Mouse (Mus musculus) adrenal gland, postnatal 36 days (tissue): ENCODE results near the gene Tmsb15a. TPM values are rescaled to one million over a fixed set of nuclear protein-coding genes. Genes with fewer than 3 reads are reported as not detected.

Experiments
- DNase-seq, 2 experiments: peaks; one replicate each; pipeline ENCODE4 v3.0.0; 2021; ENCODE audit warnings: mixed read lengths in 1 of 2
- long read RNA-seq, 2 experiments: library from polyadenylated mRNA; stranded (forward); transcript quantifications; one replicate each; pipeline ENCODE4 v2.0.0; 2021; ENCODE audit warnings: borderline sequencing depth in 2 of 2
- microRNA-seq: library from miRNA; unstranded; fragments of <30 nt; microRNA quantifications from one replicate; pipeline ENCODE4 v1.2.0, GENCODE M21; 2021
- total RNA-seq, 2 experiments: library from RNA; stranded (reverse); gene quantifications; 2 replicates each; pipeline ENCODE4 v1.2.3; 2021

Tmsb15a gene
- total RNA-seq, result not detected
- long read RNA-seq, experiment 1, result 0 reads
- long read RNA-seq, experiment 2, result 0 reads

DNA sequence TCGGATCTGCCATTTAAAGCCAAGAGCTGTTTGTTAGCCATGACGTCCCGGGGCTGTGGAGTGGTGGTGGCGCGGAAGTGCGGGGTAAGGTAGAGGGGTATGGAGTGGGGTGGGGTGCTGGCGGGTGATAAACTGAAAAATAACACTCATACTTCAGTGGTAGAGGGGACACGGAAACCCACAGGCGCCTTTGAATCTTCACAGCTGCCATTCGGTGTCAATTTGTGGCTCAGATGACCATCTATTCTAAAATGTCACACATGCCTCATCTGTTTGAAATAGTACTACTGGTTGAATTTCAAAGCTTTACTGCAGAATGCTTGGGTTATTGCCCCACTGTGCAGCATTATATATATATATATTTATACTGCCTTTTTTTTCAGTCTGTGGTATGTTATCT lies at the start of gene Tmsb15a:
TSS of gene Tmsb15a (minus strand) at position 101 of the 400 bp plus-strand sequence.
- no peak for DNase-seq

DNA sequence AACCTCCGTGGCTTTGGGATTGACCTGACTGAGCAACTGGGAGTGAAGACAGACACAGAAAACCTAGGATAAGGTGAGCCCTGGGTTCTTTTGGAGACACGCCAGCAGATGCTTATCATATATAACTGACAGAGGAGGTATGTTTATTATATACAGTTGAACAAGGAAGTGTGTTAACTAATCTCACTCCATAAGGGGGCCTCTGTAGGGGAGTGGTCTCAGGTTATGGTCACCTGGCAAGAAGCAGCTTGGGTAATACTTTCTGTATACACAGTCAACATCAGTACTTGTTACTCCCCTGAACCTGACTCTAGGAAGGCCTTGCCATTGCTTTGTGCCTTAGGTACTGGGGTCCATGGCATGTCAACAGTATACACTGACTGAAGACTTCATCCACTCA lies 43.5 kb upstream of the Tmsb15a start:
- no peak for DNase-seq

DNA sequence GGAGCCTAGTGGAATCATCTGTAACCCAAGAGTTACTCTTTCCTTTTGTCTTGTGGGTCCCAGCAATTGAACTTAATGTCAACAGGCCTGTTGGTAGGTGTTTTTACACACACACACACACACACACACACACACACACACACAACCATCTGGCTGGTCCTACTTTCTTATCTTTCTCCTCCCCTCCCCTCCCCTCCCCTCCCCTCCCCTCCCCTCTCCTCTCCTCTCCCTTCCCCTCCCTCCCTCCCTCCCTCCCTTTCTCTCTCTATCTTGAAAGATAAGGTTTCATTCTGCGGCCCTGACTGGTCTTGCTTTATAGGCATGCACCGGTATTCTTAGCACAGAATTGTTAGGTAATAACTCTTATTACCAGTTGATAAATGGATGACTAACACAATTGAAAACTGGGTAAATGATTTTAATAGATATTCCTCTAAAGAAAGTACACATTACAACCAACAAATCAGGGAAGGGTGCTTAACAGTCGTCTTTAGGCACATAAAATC lies 43.0 kb upstream of the Tmsb15a start:
- DNase-seq, result no peak

DNA sequence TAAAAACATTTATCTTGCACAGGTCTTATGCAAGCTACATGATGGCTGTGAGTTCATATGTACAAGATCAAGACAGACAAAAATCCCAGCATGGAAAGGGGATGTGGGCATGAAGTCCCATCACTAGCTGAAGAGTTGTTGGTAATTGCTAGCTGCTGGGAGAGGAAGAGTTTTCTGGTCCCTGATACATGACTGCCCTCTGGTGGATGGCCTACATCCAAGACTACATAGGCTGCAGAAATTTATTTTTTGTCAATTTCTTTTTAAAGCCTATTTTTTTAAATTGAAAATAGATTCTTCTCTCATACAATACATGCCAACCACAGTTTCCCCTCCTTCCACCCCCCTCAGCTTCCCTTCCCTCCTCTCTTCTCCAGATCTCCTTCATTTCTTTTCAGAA lies 36.6 kb upstream of the Tmsb15a start:
- DNase-seq, result peak in 1 of 2 experiments; percentile 22

DNA sequence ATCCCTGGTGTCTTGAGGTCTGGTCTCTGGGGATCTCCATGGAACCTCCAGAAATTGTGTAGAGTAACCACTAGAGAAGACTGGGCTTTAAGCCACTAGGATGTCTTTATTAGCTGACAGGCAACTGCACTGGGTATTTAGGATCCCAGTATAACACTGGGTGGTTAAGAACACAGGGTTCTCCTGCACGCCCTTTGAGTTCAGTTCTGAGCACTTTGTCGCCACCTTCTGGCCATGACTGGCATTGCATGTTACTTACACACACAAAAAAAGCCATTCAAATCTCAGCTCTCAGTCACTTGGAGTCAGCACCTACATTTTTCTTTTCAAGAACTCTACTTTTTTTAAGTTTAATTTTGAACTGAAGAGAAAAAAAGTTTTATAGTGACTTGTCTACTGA lies 27.8 kb upstream of the Tmsb15a start:
- DNase-seq, result peak; percentile 66 to 70

DNA sequence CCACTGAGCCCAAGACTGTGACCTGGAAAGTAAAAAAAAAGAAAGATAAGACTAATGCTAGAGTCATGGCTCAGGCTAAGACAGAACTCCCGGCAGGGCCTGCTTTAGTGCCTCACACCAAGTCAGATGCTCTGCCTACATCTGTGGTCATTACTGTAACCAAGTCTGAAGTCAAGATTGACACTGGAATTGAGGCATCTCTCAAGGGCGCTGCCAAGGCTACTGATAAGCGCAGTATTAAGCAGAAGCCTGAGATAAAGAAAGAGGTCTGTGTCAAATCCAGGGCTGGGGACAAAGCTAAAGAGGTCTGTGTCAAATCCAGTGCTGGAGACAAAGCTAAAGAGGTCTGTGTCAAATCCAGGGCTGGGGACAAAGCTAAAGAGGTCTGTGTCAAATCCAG lies 20.3 kb upstream of the Tmsb15a start:
- DNase-seq, result peak in 1 of 2 experiments; percentile 29

DNA sequence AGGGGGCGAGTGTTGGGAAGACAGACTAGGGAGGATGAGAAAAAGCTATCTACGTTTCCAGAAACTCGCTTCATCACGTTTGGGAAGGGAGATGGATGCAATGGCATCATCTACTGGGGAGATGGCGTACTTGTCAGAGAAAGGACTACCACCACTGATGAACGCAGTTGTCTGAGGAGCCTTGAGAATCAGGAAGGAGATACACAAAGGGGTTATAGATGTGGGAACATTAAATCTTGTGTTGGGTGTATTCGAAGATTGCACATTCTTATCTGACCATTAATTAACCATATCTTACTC lies 17.9 kb upstream of the Tmsb15a start:
- no peak for DNase-seq

GRCm38 (mm10) chrX:135742304-135743055 lies 17.4 kb upstream of the Tmsb15a start, which contains the start of the genes Armcx5 and Gprasp1:
Gene Armcx5 (plus strand): TSS chrX:135742733.
Gene Gprasp1 (plus strand): TSS chrX:135742733.
- DNase-seq, result peak; percentile 90

- no peak for DNase-seq
Observed at GRCm38 (mm10) chrX:135738730-135739520, 13.9 kb upstream of the Tmsb15a start.

GRCm38 (mm10) chrX:135712845-135713244 lies 12.2 kb downstream of the Tmsb15a start:
- no peak for DNase-seq

DNA sequence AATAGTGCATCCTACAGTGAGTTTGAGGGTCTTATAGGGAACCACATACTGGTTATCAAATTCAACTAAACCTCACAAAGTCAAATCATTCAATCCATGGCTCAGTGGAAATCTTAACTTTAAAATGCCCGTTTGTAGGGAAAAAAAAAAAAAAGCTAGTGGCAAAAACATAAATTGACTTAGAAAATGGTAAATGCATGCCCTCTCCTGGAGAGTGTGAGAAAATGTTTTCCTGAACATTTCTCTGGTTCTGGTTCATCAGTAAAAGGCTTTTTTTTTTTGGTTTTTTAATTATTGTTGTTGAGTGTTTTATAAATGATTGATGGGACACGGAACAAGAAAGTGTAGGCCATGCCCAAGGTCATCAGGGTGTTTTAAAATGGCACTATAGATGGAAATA lies 20.7 kb downstream of the Tmsb15a start:
- no peak for DNase-seq

DNA sequence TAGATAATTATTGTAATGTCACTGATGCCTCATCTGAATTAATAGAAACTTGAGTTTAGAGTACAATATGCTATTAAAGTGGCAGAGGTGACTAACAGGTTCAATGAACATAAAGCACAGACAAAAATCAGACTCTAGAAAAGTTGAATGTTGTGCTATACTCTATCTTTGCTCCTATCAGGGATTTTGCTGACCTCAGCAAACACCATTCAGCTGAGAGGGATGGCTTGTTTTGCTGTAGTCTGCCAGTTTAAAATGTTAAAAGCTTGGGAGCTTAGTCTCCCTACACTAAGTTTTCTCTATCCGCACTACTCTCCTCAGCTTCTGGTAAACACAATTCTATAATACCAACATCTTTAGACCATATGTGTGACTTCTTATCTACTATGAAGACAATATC lies 21.9 kb downstream of the Tmsb15a start:
- no peak for DNase-seq

GRCm38 (mm10) chrX:135693633-135694032 lies 31.4 kb downstream of the Tmsb15a start, which contains the start of gene Tcp11x2:
Gene Tcp11x2 (minus strand): TSS chrX:135693790.
- no peak for DNase-seq

- DNase-seq, result no peak
Observed at GRCm38 (mm10) chrX:135687802-135688201, 37.3 kb downstream of the Tmsb15a start.

GRCm38 (mm10) chrX:135681858-135682257 lies 43.2 kb downstream of the Tmsb15a start:
- no peak for DNase-seq

Small RNAs within 50 kb of the gene (microRNA-seq; reads per million reads assigned to microRNA genes)
- gene Mir7646, result not detected

Other genes starting within 250 kb of the Tmsb15a start
- gene AV320801, start 230.7 kb downstream of the Tmsb15a start, total RNA-seq, result not detected
- not detected for gene Nxf7, start 126.5 kb downstream of the Tmsb15a start, total RNA-seq
- gene Prame, start 97.6 kb downstream of the Tmsb15a start, total RNA-seq, result not detected
- gene Tcp11x2, start 31.5 kb downstream of the Tmsb15a start, total RNA-seq, result not detected
- gene Armcx5, start 17.5 kb upstream of the Tmsb15a start, total RNA-seq, result 10 to 100 TPM in 1 of 2 experiments, 1 to 10 TPM in 1; 8.3 to 22.0 TPM
- 10 to 100 TPM; 66.3 to 85.8 TPM for gene Gprasp1, start 17.5 kb upstream of the Tmsb15a start, total RNA-seq
- 10 to 100 TPM; 16.9 to 18.2 TPM for gene Bhlhb9, start 72.3 kb upstream of the Tmsb15a start, total RNA-seq
- gene Gprasp2, start 113.8 kb upstream of the Tmsb15a start, total RNA-seq, result 10 to 100 TPM; 20.6 to 22.5 TPM